Mouse (Mus musculus) G1E-ER4 (cell line): Measurements from ENCODE around the gene Olfr1031. TPM values are rescaled to one million over a fixed set of nuclear protein-coding genes. Genes with fewer than 3 reads are reported as not detected.
"Not testable (repeated sequence)": the region's sequence is repeated elsewhere in the genome, so short reads cannot be mapped to it uniquely, and the experiment has no call there.

Source experiments
- GATA1 ChIP-seq: IDR thresholded peaks from one replicate; pipeline ENCODE4 v1.8.0; 2012; ENCODE audit warnings: low read length, inconsistent platforms
- polyA plus RNA-seq: library from polyadenylated mRNA; stranded (reverse); fragments of >175 nt; gene quantifications from 2 replicates; pipeline ENCODE4 v1.2.3, GENCODE M21; 2012

Olfr1031 gene
- polyA plus RNA-seq, result not detected in 2 replicates

GRCm38 (mm10) chr2:85990004-85990403 is at the start of gene Olfr1031:
Olfr1031 (plus strand) TSS chr2:85990304.
- no peak for TF ChIP-seq GATA1

GRCm38 (mm10) chr2:85950137-85950536 is 40.0 kb upstream of the Olfr1031 start, which contains the start of gene Olfr1028:
Olfr1028 (plus strand) TSS chr2:85950437.
- TF ChIP-seq GATA1, result no peak

- TF ChIP-seq GATA1, result no peak
These were observed 16.5 kb upstream of the Olfr1031 start, which contains the start of gene Olfr1029 for GRCm38 (mm10) chr2:85973595-85973994. Olfr1029 (plus strand) TSS chr2:85973895.

GRCm38 (mm10) chr2:85978976-85979375 is 11.1 kb upstream of the Olfr1031 start, which contains the start of gene Olfr1030:
Olfr1030 (plus strand) TSS chr2:85979276.
- no peak for TF ChIP-seq GATA1

- no peak for TF ChIP-seq GATA1
These were observed 15.1 kb downstream of the Olfr1031 start, which contains the start of gene Olfr1032 for GRCm38 (mm10) chr2:86005240-86005639. Olfr1032 (plus strand) TSS chr2:86005540.

- TF ChIP-seq GATA1, result not testable (repeated sequence)
These were observed 30.3 kb downstream of the Olfr1031 start, which contains the start of gene Olfr1033 for GRCm38 (mm10) chr2:86020406-86020805. Olfr1033 (plus strand) TSS chr2:86020633.

Other genes starting within 250 kb of the Olfr1031 start
- not detected in 2 replicates for gene Olfr1012, start 227.5 kb upstream of the Olfr1031 start, polyA plus RNA-seq
- not detected in 2 replicates for gene Olfr1013, start 223.2 kb upstream of the Olfr1031 start, polyA plus RNA-seq
- gene Olfr1014, start 217.6 kb upstream of the Olfr1031 start, polyA plus RNA-seq, result not detected in 2 replicates
- gene Olfr1015, start 208.3 kb upstream of the Olfr1031 start, polyA plus RNA-seq, result not detected in 2 replicates
- not detected in 2 replicates for gene Olfr1016, start 187.8 kb upstream of the Olfr1031 start, polyA plus RNA-seq
- gene Olfr1018, start 171.8 kb upstream of the Olfr1031 start, polyA plus RNA-seq, result not detected in 2 replicates
- gene Olfr1019, start 144.8 kb upstream of the Olfr1031 start, polyA plus RNA-seq, result not detected in 2 replicates
- gene Olfr1020, start 143.3 kb upstream of the Olfr1031 start, polyA plus RNA-seq, result not detected in 2 replicates
- not detected in 2 replicates for gene Olfr1022, start 121.7 kb upstream of the Olfr1031 start, polyA plus RNA-seq
- not detected in 2 replicates for gene Olfr1023, start 104.7 kb upstream of the Olfr1031 start, polyA plus RNA-seq
- gene Olfr1024, start 85.3 kb upstream of the Olfr1031 start, polyA plus RNA-seq, result not detected in 2 replicates
- gene Olfr1025-ps1, start 75.1 kb upstream of the Olfr1031 start, polyA plus RNA-seq, result not detected in 2 replicates
- not detected in 2 replicates for gene Olfr1026, start 68.7 kb upstream of the Olfr1031 start, polyA plus RNA-seq
- not detected in 2 replicates for gene Olfr1028, start 39.9 kb upstream of the Olfr1031 start, polyA plus RNA-seq
- not detected in 2 replicates for gene Olfr1029, start 16.4 kb upstream of the Olfr1031 start, polyA plus RNA-seq
- not detected in 2 replicates for gene Olfr1030, start 11.0 kb upstream of the Olfr1031 start, polyA plus RNA-seq
- not detected in 2 replicates for gene Olfr1032, start 15.2 kb downstream of the Olfr1031 start, polyA plus RNA-seq
- gene Olfr1033, start 30.3 kb downstream of the Olfr1031 start, polyA plus RNA-seq, result not detected in 2 replicates
- not detected in 2 replicates for gene Olfr1034, start 55.6 kb downstream of the Olfr1031 start, polyA plus RNA-seq
- gene Olfr1036, start 83.7 kb downstream of the Olfr1031 start, polyA plus RNA-seq, result not detected in 2 replicates
- not detected in 2 replicates for gene Olfr1037, start 97.1 kb downstream of the Olfr1031 start, polyA plus RNA-seq
- gene Olfr1039, start 145.6 kb downstream of the Olfr1031 start, polyA plus RNA-seq, result not detected in 2 replicates
- not detected in 2 replicates for gene Olfr1040, start 156.4 kb downstream of the Olfr1031 start, polyA plus RNA-seq
- gene Olfr1042, start 171.5 kb downstream of the Olfr1031 start, polyA plus RNA-seq, result not detected in 2 replicates
- not detected in 2 replicates for gene Olfr1043, start 177.2 kb downstream of the Olfr1031 start, polyA plus RNA-seq
- not detected in 2 replicates for gene Olfr1044, start 187.5 kb downstream of the Olfr1031 start, polyA plus RNA-seq
- not detected in 2 replicates for gene Olfr52, start 195.4 kb downstream of the Olfr1031 start, polyA plus RNA-seq
- not detected in 2 replicates for gene Olfr1045, start 212.7 kb downstream of the Olfr1031 start, polyA plus RNA-seq
- gene Olfr1046, start 229.0 kb downstream of the Olfr1031 start, polyA plus RNA-seq, result not detected in 2 replicates
- not detected in 2 replicates for gene Olfr1047, start 241.1 kb downstream of the Olfr1031 start, polyA plus RNA-seq
- not detected in 2 replicates for gene Olfr1048, start 250.0 kb downstream of the Olfr1031 start, polyA plus RNA-seq